Mouse (Mus musculus) myocyte (in vitro differentiated cells): ENCODE results near the gene Gpc6.

Experiments used
- CEBPB ChIP-seq: IDR thresholded peaks from 2 replicates; pipeline ENCODE4 v1.6.1; 2011; ENCODE audit warnings: mild to moderate bottlenecking, moderate library complexity; ENCODE audit not compliant: poor library complexity, insufficient read depth, severe bottlenecking
- E2F4 ChIP-seq: IDR thresholded peaks from one replicate; pipeline ENCODE4 v1.6.1; 2011; ENCODE audit warnings: mild to moderate bottlenecking, control low read depth, moderate library complexity; ENCODE audit not compliant: insufficient read depth
- POLR2A ChIP-seq: IDR thresholded peaks from one replicate; pipeline ENCODE4 v1.6.1; 2011; ENCODE audit warnings: low read depth, mild to moderate bottlenecking, control low read depth, moderate library complexity; ENCODE audit not compliant: insufficient read length
- REST ChIP-seq: IDR thresholded peaks from one replicate; pipeline ENCODE4 v1.6.1; 2011; ENCODE audit warnings: mild to moderate bottlenecking, control low read depth, moderate library complexity; ENCODE audit not compliant: insufficient read depth, insufficient read length
- SRF ChIP-seq: IDR thresholded peaks from one replicate; pipeline ENCODE4 v1.6.1; 2011; ENCODE audit warnings: low read depth; ENCODE audit not compliant: control insufficient read depth, insufficient read length

GRCm38 (mm10) chr14:117324214-117324613, 399.1 kb downstream of the Gpc6 start:
- TF ChIP-seq SRF, result no peak
- TF ChIP-seq POLR2A, result no peak
- no peak for TF ChIP-seq CEBPB
- no peak for TF ChIP-seq REST
- TF ChIP-seq E2F4, result no peak
